Mouse (Mus musculus) embryonic facial prominence, embryonic 15.5 days (tissue): ENCODE measurements around the gene Srcap. TPM values are rescaled to one million over a fixed set of nuclear protein-coding genes. Genes with fewer than 3 reads are reported as not detected.
"Not testable (repeated sequence)": the region's sequence is repeated elsewhere in the genome, so short reads cannot be mapped to it uniquely, and the experiment has no call there.

Source experiments
- ATAC-seq: fragments of 200-750 bp; cut with Nextera tagmentation; 2 replicates; pipeline ENCODE4 v1.8.0; 2017; ENCODE audit warnings: low read depth, moderate TSS enrichment; ENCODE audit not compliant: insufficient number of reproducible peaks, low FRiP score, low TSS enrichment
- H3K27ac ChIP-seq: fragments of 300-500 bp; sonication (generic); replicated peaks from 2 replicates; pipeline ENCODE4 v1.5.1; 2015; ENCODE audit warnings: mild to moderate bottlenecking, inconsistent platforms
- H3K27me3 ChIP-seq: fragments of 300-500 bp; sonication (generic); 2 replicates; pipeline ENCODE4 v1.6.1; 2015; ENCODE audit warnings: inconsistent platforms
- H3K36me3 ChIP-seq: fragments of 300-500 bp; sonication (generic); 2 replicates; pipeline ENCODE4 v1.6.1; 2015; ENCODE audit warnings: mild to moderate bottlenecking, inconsistent platforms
- H3K4me1 ChIP-seq: fragments of 300-500 bp; sonication (generic); 2 replicates; pipeline ENCODE4 v1.6.1; 2015; ENCODE audit warnings: inconsistent platforms
- H3K4me2 ChIP-seq: fragments of 300-500 bp; sonication (generic); replicated peaks from 2 replicates; pipeline ENCODE4 v1.6.1; 2015; ENCODE audit warnings: mild to moderate bottlenecking, inconsistent platforms
- H3K4me3 ChIP-seq: fragments of 300-500 bp; sonication (generic); replicated peaks from 2 replicates; pipeline ENCODE4 v1.5.1; 2015; ENCODE audit warnings: mild to moderate bottlenecking, inconsistent platforms
- H3K9ac ChIP-seq: fragments of 300-500 bp; sonication (generic); 2 replicates; pipeline ENCODE4 v1.6.1; 2015; ENCODE audit warnings: inconsistent platforms
- H3K9me3 ChIP-seq: fragments of 300-500 bp; sonication (generic); replicated peaks from 2 replicates; pipeline ENCODE4 v1.6.1; 2016; ENCODE audit warnings: inconsistent platforms
- WGBS: fragments of 180-500 bp; shearing (Covaris S2); methylation state at CpG from one replicate; pipeline ENCODE4 v1.1.7; 2015; 5-methylcytosine and 5-hydroxymethylcytosine counted together
- polyA plus RNA-seq: library from polyadenylated mRNA; unstranded; fragments of >200 nt; fragmentation: Nextera tagmentation; extraction: Ambion mirVana; gene quantifications from 2 replicates; pipeline ENCODE4 v1.2.1, GENCODE M21; 2015

Gene Srcap
- polyA plus RNA-seq, 1 experiment from 2014 or later, result 52.4 TPM

GRCm38 (mm10) chr7:127491846-127492245 lies 19.9 kb upstream of the Srcap start:
- Histone ChIP-seq H3K4me1 (no peaks in the 10 kb centered on the region), H3K27ac (no peak overlapping the region), H3K9me3 (no peaks in the 10 kb centered on the region), H3K9ac (no peak overlapping the region), H3K4me2 (no peak overlapping the region), H3K36me3 (peaks cover 56% of the 10 kb centered on the region), H3K27me3 (no peaks in the 10 kb centered on the region), H3K4me3 (no peak overlapping the region)
- no peak for ATAC-seq
- WGBS, result 81% methylated on average over 3 of the region's 3 CpGs

DNA sequence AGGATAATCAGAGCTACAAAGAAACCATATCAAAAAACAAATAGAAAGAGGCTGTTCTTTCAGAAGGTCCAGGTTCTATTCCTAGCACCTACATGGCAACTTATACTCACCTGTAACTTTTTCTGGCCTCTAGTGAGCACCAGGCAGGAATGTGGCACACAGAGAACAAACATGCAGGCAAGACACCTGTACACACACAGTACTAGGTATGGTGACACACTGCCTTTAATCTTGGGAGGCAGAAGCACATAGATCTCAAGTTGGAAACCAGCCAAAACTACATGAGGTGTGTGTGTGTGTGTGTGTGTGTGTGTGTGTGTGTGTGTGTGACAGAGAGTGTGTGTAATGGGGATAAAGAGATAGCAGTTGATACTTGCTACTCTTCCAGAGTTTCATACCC lies 17.1 kb upstream of the Srcap start:
- H3K9me3 ChIP-seq, result no peaks in the 10 kb centered on the region
- H3K4me3 ChIP-seq, result no peak overlapping the region
- H3K4me2 ChIP-seq, result no peak overlapping the region
- peaks cover 30% of the 10 kb centered on the region for H3K36me3 ChIP-seq
- no peaks in the 10 kb centered on the region for H3K4me1 ChIP-seq
- H3K27ac ChIP-seq, result no peak overlapping the region
- H3K9ac ChIP-seq, result no peak overlapping the region
- ATAC-seq, result 0 out of 2 replicates have a peak, but pooled peaks have one; percentile 24
- H3K27me3 ChIP-seq, result no peaks in the 10 kb centered on the region

GRCm38 (mm10) chr7:127497382-127497781 lies 14.4 kb upstream of the Srcap start:
- H3K4me1 ChIP-seq, result no peaks in the 10 kb centered on the region

DNA sequence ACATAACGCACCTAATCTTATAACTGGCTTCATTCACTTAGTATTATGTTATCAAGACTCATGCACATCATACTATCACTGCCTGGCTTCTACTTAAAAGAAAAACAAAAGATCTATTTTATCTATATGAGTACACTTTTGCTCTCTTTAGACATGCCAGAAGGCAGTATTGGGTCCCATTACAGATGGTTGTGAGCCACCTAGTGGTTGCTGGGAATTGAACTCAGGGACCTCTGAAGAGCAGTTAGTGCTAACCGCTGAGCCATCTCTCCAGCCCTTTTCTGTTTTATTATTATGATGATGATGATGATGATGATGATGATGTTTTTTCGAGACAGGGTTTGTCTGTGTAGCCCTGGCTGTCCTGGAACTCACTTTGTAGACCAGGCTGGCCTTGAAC lies 13.4 kb upstream of the Srcap start:
- no peaks in the 10 kb centered on the region for H3K27me3 ChIP-seq
- H3K4me3 ChIP-seq, result no peak overlapping the region
- no peaks in the 10 kb centered on the region for H3K9me3 ChIP-seq
- H3K4me2 ChIP-seq, result no peak overlapping the region
- 45% methylated on average over 3 of the region's 3 CpGs for WGBS
- no peaks in the 10 kb centered on the region for H3K4me1 ChIP-seq
- H3K27ac ChIP-seq, result no peak overlapping the region
- no peak overlapping the region for H3K9ac ChIP-seq
- H3K36me3 ChIP-seq, result no peaks in the 10 kb centered on the region
- no peak for ATAC-seq

More at GRCm38 (mm10) chr7:127497382-127497781, 14.4 kb upstream of the Srcap start:
- no peak for ATAC-seq
- no peak overlapping the region for H3K4me2 ChIP-seq
- H3K36me3 ChIP-seq, result peaks cover 2% of the 10 kb centered on the region; the same call in 1 of the 2 replicates
- no peaks in the 10 kb centered on the region for H3K27me3 ChIP-seq
- 88% methylated on average over 2 of the region's 2 CpGs for WGBS
- no peak overlapping the region for H3K4me3 ChIP-seq
- H3K27ac ChIP-seq, result no peak overlapping the region
- no peak overlapping the region for H3K9ac ChIP-seq
- H3K9me3 ChIP-seq, result no peaks in the 10 kb centered on the region

DNA sequence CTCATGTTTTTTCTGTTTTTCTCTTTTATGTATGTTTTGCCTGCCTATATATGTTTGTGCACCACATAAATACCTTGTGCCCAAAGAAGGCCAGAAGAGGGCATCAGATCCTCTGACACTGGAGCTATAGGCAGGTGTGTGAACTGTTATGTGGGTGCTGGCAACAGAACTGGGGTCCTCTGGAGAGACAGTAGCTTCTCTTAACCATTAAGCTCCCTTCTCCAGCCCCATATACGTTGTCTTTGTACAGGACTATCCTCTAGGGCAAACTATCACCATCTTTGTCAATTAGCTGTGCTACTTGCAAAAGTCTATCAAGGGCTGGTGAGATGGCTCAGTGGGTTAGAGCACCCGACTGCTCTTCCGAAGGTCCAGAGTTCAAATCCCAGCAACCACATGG lies 3.5 kb upstream of the Srcap start:
- no peak for ATAC-seq
- Histone ChIP-seq H3K27me3 (no peaks in the 10 kb centered on the region), H3K9me3 (no peaks in the 10 kb centered on the region), H3K4me2 (no peak overlapping the region), H3K27ac (no peak overlapping the region), H3K4me3 (no peak overlapping the region), H3K4me1 (peaks cover 5% of the 10 kb centered on the region; the same call in 1 of the 2 replicates), H3K9ac (no peak overlapping the region), H3K36me3 (no peaks in the 10 kb centered on the region)
- WGBS, result 97% methylated on average over 3 of the region's 3 CpGs

GRCm38 (mm10) chr7:127509830-127510229 lies 2.0 kb upstream of the Srcap start:
- H3K27me3 ChIP-seq, ATAC-seq, H3K9me3 ChIP-seq, H3K36me3 ChIP-seq, H3K27ac ChIP-seq, H3K4me3 ChIP-seq, H3K4me2 ChIP-seq, H3K9ac ChIP-seq: not testable (repeated sequence)
- 74% methylated on average over 4 of the region's 4 CpGs for WGBS
- H3K4me1 ChIP-seq, result peaks cover 14% of the 10 kb centered on the region

GRCm38 (mm10) chr7:127511241-127511640 lies 542 bp upstream of the Srcap start:
- peak overlapping the region; percentile 60 for H3K4me2 ChIP-seq
- WGBS, result 24% methylated on average over 8 of the region's 8 CpGs

DNA sequence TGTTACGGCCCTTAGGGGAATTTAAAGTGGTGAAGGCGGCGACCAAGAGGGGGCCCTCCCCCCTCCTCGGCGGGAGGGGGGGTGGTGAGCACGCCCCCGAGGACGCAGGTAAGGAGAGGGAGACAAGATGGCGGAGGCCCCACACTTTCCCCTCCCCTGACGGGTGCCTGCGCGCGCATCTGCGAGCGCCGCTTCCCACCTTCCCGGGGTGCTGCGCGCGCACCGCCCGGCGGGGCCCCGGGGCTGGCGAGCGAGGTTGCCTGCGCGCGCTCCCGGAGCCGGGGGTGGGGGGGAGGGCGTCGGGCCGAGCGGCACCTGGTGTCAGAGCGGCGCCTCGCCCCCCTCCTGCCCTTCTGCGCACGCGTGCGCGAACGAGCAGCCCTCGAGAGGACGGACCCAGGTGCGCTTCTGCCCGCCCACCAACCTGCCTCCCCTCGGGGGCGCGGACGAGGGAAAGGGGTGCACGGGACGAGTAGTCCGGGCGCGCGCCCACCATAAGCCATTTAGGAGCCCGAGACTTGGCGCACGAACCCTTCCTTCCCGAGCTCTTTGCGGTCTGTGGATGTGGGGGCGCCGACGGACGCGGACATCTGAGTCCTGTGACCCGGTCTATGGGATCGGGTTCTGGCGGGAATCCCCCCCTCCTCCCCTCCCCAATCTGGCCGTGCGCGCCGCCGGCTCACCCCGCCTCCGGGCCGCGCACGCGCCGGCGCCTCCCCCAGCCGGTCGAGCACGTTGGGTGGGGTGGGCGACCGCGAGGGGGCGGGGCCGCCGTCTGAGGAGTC lies 640 bp downstream of the Srcap start:
- H3K36me3 ChIP-seq, result peaks cover 20% of the 10 kb centered on the region
- WGBS, result under 1% methylated on average over 76 of the region's 93 CpGs
- H3K9me3 ChIP-seq, result no peaks in the 10 kb centered on the region
- peak overlapping the region; percentile 60 for H3K4me2 ChIP-seq
- H3K27me3 ChIP-seq, result no peaks in the 10 kb centered on the region
- H3K4me3 ChIP-seq, result peak overlapping the region; percentile 88
- peak overlapping the region; percentile 80 for H3K9ac ChIP-seq
- peaks cover 14% of the 10 kb centered on the region for H3K4me1 ChIP-seq
- peak; percentile 90 for ATAC-seq
- H3K27ac ChIP-seq, result peak overlapping the region; percentile 99

More at GRCm38 (mm10) chr7:127511241-127511640, 542 bp upstream of the Srcap start:
- Histone ChIP-seq H3K4me3 (peak overlapping the region; percentile 88), H3K9ac (no peak overlapping the region; the same call in 1 of the 2 replicates), H3K4me1 (peaks cover 14% of the 10 kb centered on the region), H3K9me3 (no peaks in the 10 kb centered on the region), H3K36me3 (peaks cover 10% of the 10 kb centered on the region), H3K27me3 (no peaks in the 10 kb centered on the region), H3K27ac (peak overlapping the region; percentile 99)
- ATAC-seq, result no peak

GRCm38 (mm10) chr7:127513016-127513390 lies 1.2 kb downstream of the Srcap start:
- Histone ChIP-seq H3K27me3 (no peaks in the 10 kb centered on the region), H3K9me3 (no peaks in the 10 kb centered on the region), H3K36me3 (peaks cover 26% of the 10 kb centered on the region), H3K9ac (no peak overlapping the region; the same call in 1 of the 2 replicates), H3K4me1 (peaks cover 14% of the 10 kb centered on the region), H3K27ac (peak overlapping the region; percentile 99), H3K4me3 (peak overlapping the region; percentile 88), H3K4me2 (peak overlapping the region; percentile 60)
- WGBS, result 40% methylated on average over 8 of the region's 8 CpGs
- ATAC-seq, result no peak

DNA sequence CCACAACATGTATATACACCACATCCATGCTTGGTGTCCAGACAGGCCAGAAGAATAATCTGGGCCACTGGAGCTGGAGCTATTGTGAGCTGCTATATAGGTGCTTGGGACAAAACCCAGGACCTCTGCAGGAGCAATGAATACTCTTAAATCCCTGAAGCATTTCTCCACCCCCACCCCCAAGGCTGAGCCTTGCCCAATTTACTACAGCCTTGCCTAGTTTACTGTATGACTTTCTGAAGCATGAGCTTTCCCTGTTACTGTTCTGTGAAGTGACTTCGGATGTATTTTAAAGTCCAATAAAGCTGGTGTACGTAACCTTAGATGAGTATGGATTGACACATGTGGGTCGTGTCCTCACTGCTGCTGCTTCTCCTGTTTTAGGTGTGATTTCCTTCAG lies 2.0 kb downstream of the Srcap start:
- Histone ChIP-seq H3K27ac (0 out of 2 replicates have a peak overlapping the region, but pooled peaks have one; percentile 99), H3K9ac (no peak overlapping the region)
- 71% methylated on average over 3 of the region's 3 CpGs for WGBS

DNA sequence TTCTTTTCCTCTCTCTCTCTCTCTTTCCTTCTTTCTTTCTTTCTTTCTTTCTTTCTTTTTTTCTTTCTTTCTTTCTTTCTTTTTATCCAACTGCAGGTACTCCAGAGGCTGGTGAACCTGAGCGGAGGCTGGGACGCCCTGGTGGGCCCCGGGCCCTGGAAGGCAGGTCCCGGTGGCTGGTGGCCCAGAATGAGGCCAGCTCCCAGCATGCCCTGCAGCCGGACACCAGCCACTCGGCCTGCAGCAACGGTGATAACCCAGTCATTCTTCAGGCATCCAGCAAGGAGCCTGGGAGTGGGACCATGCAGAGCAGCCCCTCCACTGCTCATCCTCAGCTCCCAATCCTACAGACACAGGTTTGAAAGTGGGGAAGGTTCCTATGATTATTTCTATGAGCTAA lies 4.1 kb downstream of the Srcap start:
- no peak overlapping the region for H3K27ac ChIP-seq
- no peak overlapping the region for H3K9ac ChIP-seq
- H3K36me3 ChIP-seq, result peaks cover 46% of the 10 kb centered on the region
- H3K4me3 ChIP-seq, result no peak overlapping the region
- ATAC-seq, result no peak
- WGBS, result 90% methylated on average over 7 of the region's 7 CpGs
- no peaks in the 10 kb centered on the region for H3K9me3 ChIP-seq
- H3K27me3 ChIP-seq, result no peaks in the 10 kb centered on the region
- no peak overlapping the region for H3K4me2 ChIP-seq
- peaks cover 14% of the 10 kb centered on the region for H3K4me1 ChIP-seq

More for the DNA sequence above, 2.0 kb downstream of the Srcap start:
- H3K4me2 ChIP-seq, result peak overlapping the region; percentile 60
- H3K4me1 ChIP-seq, result peaks cover 14% of the 10 kb centered on the region
- H3K4me3 ChIP-seq, result peak overlapping the region; percentile 88
- no peaks in the 10 kb centered on the region for H3K9me3 ChIP-seq
- H3K36me3 ChIP-seq, result peaks cover 32% of the 10 kb centered on the region
- no peaks in the 10 kb centered on the region for H3K27me3 ChIP-seq
- ATAC-seq, result no peak

DNA sequence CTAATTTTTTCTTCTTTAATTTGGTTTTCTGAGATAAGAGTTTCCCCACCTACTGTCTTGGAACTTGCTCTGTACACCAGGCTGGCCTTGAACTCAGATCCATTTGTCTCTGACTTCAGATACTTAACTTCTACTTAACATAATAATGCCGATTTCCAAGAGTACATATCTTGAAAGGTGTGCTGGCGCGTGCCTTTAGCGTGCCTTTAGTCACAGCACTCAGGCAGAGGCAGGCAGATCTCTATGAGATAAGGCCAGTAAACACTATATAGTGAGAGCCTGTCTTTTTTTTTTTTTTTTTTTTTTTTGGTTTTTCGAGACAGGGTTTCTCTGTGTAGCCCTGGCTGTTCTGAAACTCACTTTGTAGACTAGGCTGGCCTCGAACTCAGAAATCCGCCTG lies 4.6 kb downstream of the Srcap start:
- H3K4me1 ChIP-seq, result peaks cover 11% of the 10 kb centered on the region
- H3K9ac ChIP-seq, result no peak overlapping the region
- no peak for ATAC-seq
- no peaks in the 10 kb centered on the region for H3K27me3 ChIP-seq
- H3K27ac ChIP-seq, result no peak overlapping the region
- no peak overlapping the region for H3K4me3 ChIP-seq
- peaks cover 51% of the 10 kb centered on the region for H3K36me3 ChIP-seq
- WGBS, result 92% methylated on average over 6 of the region's 7 CpGs
- H3K9me3 ChIP-seq, result no peaks in the 10 kb centered on the region
- H3K4me2 ChIP-seq, result no peak overlapping the region
